Mouse (Mus musculus): Measurements from ENCODE around the gene Scyl1.
A peak's percentile ranks its signal among the peaks of the same experiment; 100 is the strongest.

- TF ChIP-seq CTCF (IDR thresholded peaks at IDR 0.05): peak; percentile 49
- TF ChIP-seq EP300 (IDR thresholded peaks at IDR 0.05): no peak
Measured at GRCm38 (mm10) chr19:5743576-5743975, 27.6 kb downstream of the Scyl1 start.
